Mouse (Mus musculus): ENCODE data around the gene 2810408A11Rik. TPM values are rescaled to one million over a fixed set of nuclear protein-coding genes. Genes with fewer than 3 reads are reported as not detected.

2810408A11Rik gene
- polyA plus RNA-seq, 1 experiment, result 3.0 TPM

DNA sequence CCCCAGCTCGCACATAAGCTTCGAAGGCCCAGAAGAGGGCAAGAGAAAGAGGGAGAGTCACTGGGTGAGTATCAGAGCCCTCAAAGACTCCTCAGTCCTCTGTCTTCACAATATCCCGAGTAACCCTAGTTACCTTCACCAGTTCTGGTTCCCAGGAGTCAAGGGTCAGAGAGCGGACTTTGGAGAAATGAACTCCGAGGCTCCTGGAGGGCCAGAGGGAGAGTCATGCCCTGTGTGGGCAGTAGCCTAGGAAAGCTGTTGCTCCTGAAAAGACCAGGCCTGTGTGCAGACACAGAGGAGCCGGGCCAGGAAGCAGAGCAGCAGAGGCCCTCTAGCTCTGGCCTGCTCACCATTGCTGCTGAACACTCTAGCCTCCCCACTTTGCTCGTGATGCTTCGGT lies 16.1 kb downstream of the 2810408A11Rik start:
- Histone ChIP-seq H3K79me2 (ENCODE audit: control insufficient read depth, insufficient read depth) (peaks cover 8% of the 10 kb centered on the region), H3ac (ENCODE audit: control insufficient read depth, insufficient read length) (no peak overlapping the region), H3K27me3 (ENCODE audit: control insufficient read depth, insufficient read depth, insufficient read length) (no peaks in the 10 kb centered on the region), H3K36me3 (ENCODE audit: control insufficient read depth, insufficient read depth) (no peaks in the 10 kb centered on the region), H3K4me3 (no peak overlapping the region), H3K4me2 (ENCODE audit: low read depth) (peak overlapping the region; percentile 31)
- TF ChIP-seq MAX (IDR thresholded peaks at IDR 0.05; ENCODE audit: low read depth) (no peak), POLR2A (IDR thresholded peaks at IDR 0.05; ENCODE audit: insufficient read length, low read depth) (no peak)

DNA sequence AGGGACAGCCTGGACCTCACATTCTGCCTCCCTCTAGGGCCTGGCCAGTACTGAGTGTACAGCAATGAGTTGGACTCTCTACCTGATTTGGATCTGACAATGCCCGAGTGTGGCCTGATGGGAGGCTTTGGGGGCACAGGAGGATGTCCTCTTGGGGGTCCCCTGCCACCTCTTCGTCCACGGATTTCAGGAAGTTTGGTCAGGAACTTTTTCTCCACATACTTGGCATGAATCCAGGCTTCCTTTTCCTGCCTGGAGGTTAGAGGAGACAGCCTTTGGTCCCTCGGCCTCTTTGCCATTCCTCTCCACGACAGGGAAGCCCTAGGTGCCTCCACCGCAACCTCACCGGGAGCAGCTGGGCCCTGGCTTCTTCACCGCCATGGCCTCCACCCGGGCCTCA lies 16.5 kb downstream of the 2810408A11Rik start:
- no peak overlapping the region for H3ac ChIP-seq (ENCODE audit: control insufficient read depth, insufficient read length)
- H3K4me2 ChIP-seq (ENCODE audit: low read depth), result peak overlapping the region; percentile 31
- H3K27me3 ChIP-seq (ENCODE audit: control insufficient read depth, insufficient read depth, insufficient read length), result no peaks in the 10 kb centered on the region
- H3K36me3 ChIP-seq (ENCODE audit: control insufficient read depth, insufficient read depth), result no peaks in the 10 kb centered on the region
- no peak for TF ChIP-seq CEBPB (IDR thresholded peaks at IDR 0.05; ENCODE audit: insufficient read depth, poor library complexity, severe bottlenecking)
- no peak for TF ChIP-seq REST (IDR thresholded peaks at IDR 0.05; ENCODE audit: insufficient read depth, insufficient read length)
- no peak for TF ChIP-seq TCF12 (IDR thresholded peaks at IDR 0.05; ENCODE audit: insufficient read depth, poor library complexity, severe bottlenecking)
- TF ChIP-seq POLR2A (IDR thresholded peaks at IDR 0.05; ENCODE audit: insufficient read length, low read depth), result no peak
- TF ChIP-seq USF1 (IDR thresholded peaks at IDR 0.05; ENCODE audit: low read depth), result no peak
- no peak for TF ChIP-seq E2F4 (IDR thresholded peaks at IDR 0.05; ENCODE audit: insufficient read depth)
- no peak for TF ChIP-seq TCF3 (IDR thresholded peaks at IDR 0.05; ENCODE audit: insufficient read length, low read depth)
- TF ChIP-seq SRF (IDR thresholded peaks at IDR 0.05; ENCODE audit: control insufficient read depth, insufficient read length, low read depth), result no peak
- TF ChIP-seq MYOD1 (IDR thresholded peaks at IDR 0.05; ENCODE audit: control insufficient read depth in 1 of 3, insufficient read length in 2 of 3, low read depth in 2 of 3), result no peak
- TF ChIP-seq MYOG (IDR thresholded peaks at IDR 0.05; ENCODE audit: control insufficient read depth in 1 of 3, insufficient read depth in 1 of 3, insufficient read length in 2 of 3, low read depth in 2 of 3), result no peak
- TF ChIP-seq MAX (IDR thresholded peaks at IDR 0.05; ENCODE audit: low read depth), result no peak
- no peak for TF ChIP-seq POLR2AphosphoS2 (IDR thresholded peaks at IDR 0.05; ENCODE audit: insufficient read length, low read depth)
- peaks cover 12% of the 10 kb centered on the region for H3K79me2 ChIP-seq (ENCODE audit: control insufficient read depth, insufficient read depth)
- H3K4me3 ChIP-seq, result no peak overlapping the region

DNA sequence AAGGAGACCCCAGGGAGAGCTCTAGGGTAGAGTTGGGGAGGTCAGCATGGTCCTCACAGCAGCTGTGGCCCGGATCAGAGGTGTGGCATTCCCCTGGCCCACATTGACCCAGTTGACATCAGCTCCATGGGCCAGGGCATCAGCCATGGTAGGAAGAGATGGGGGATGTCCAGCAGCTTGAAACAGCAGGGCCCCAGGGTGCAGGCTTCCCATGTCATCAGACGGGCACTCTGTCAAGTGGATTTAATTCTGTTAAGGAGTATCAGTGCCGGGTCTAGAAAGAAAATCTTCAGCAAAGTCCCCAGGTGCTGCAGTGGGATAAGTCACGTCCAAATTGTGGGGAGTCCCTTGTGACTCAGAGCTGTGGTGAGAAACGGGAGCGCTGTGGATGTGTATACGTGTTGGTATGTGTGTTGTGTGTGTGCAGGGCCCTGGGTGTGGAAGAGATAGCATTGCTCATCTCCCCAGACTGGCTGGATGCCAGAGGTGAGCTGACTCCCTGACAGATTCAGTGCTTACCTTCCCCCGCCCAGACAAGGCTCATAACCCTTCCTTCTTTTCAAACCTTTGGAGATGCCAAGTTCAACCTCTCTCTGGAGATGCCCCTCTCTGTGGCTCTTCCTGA lies 17.1 kb downstream of the 2810408A11Rik start:
- Histone ChIP-seq H3K36me3 (ENCODE audit: control insufficient read depth, insufficient read depth) (no peaks in the 10 kb centered on the region), H3K4me2 (ENCODE audit: low read depth) (peak overlapping the region; percentile 31), H3K4me3 (no peak overlapping the region), H3K27me3 (ENCODE audit: control insufficient read depth, insufficient read depth, insufficient read length) (no peaks in the 10 kb centered on the region), H3ac (ENCODE audit: control insufficient read depth, insufficient read length) (no peak overlapping the region), H3K79me2 (ENCODE audit: control insufficient read depth, insufficient read depth) (peaks cover 18% of the 10 kb centered on the region)
- TF ChIP-seq REST (IDR thresholded peaks at IDR 0.05; ENCODE audit: insufficient read depth, insufficient read length), result no peak

DNA sequence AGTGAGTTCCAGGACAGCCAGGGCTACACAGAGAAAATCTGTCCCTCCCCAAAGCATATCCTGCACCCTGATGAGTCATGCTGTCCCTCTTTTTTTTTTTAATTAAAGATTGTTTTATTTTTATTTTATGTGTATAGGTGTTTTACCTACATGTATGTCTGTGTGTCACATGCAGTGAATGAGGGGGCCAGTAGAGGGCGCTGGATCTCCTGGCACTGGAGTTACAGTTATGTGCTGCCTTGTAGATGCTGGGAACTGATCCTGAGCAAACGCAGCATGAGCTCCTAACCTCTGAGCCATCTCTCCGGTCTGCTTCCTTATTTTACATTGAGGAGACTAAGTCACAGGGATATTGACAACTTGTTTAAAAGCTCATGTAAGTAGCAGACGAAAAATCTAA lies 17.7 kb downstream of the 2810408A11Rik start:
- Histone ChIP-seq H3K79me2 (ENCODE audit: control insufficient read depth, insufficient read depth) (peaks cover 24% of the 10 kb centered on the region), H3K4me3 (no peak overlapping the region), H3K27me3 (ENCODE audit: control insufficient read depth, insufficient read depth, insufficient read length) (no peaks in the 10 kb centered on the region), H3ac (ENCODE audit: control insufficient read depth, insufficient read length) (no peak overlapping the region), H3K4me2 (ENCODE audit: low read depth) (peak overlapping the region; percentile 26), H3K36me3 (ENCODE audit: control insufficient read depth, insufficient read depth) (no peaks in the 10 kb centered on the region)
- TF ChIP-seq SRF (IDR thresholded peaks at IDR 0.05; ENCODE audit: control insufficient read depth, insufficient read length, low read depth), result no peak
- TF ChIP-seq MYOD1 (IDR thresholded peaks at IDR 0.05; ENCODE audit: control insufficient read depth in 1 of 3, insufficient read length in 2 of 3, low read depth in 2 of 3), result no peak
- TF ChIP-seq MAX (IDR thresholded peaks at IDR 0.05; ENCODE audit: low read depth), result no peak
- TF ChIP-seq MYOG (IDR thresholded peaks at IDR 0.05; ENCODE audit: control insufficient read depth in 1 of 3, insufficient read depth in 1 of 3, insufficient read length in 2 of 3, low read depth in 2 of 3), result no peak
- no peak for TF ChIP-seq POLR2A (IDR thresholded peaks at IDR 0.05; ENCODE audit: insufficient read length, low read depth)

DNA sequence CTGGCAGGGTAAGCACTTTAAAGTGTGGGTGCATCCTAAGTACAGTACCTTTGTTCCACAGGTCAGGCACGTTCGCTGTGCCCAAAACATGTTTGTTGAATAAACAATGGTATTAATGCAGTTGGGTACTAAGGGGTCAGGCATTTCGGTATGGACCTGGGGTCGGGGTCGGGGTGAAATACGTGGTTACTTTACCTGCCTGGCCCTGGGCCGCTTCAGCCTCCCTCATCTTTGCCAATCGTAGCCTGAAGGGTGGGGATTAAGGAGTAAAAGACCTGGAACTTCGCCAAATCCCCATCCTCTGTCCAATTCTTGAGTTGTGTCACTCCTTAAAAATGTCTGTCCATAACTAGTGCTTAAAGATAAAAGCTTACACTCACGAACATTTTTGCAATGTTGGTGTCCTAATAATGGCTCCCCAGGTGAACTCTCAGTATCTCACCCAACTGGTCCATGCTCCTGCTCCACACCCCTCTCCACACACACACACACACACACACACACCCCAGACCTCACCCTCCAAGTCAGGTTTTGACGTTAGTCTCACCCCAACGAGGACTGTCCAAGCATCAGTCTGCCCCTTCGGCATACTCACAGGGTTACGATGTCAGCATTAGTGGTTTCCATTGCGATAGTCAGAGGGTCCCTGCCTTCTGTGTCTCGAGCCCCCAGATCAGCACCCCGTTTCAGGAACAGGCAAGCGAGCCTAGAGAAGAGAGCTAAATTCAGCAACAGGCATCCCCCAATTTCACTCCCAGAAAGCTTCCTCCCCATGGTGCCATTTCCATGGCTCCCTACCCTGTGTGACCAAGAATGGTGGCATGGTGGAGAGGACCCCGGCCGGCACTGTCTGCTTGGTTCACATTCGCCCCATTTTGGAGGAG lies 18.8 kb downstream of the 2810408A11Rik start:
- Histone ChIP-seq H3K4me2 (ENCODE audit: low read depth) (peak overlapping the region; percentile 93), H3K27me3 (ENCODE audit: control insufficient read depth, insufficient read depth, insufficient read length) (no peaks in the 10 kb centered on the region), H3K79me2 (ENCODE audit: control insufficient read depth, insufficient read depth) (peaks cover 28% of the 10 kb centered on the region), H3K4me3 (peak overlapping the region; percentile 94), H3ac (ENCODE audit: control insufficient read depth, insufficient read length) (no peak overlapping the region), H3K36me3 (ENCODE audit: control insufficient read depth, insufficient read depth) (no peaks in the 10 kb centered on the region)
- TF ChIP-seq SRF (IDR thresholded peaks at IDR 0.05; ENCODE audit: control insufficient read depth, insufficient read length, low read depth) (no peak), TCF3 (IDR thresholded peaks at IDR 0.05; ENCODE audit: insufficient read length, low read depth) (no peak)
